Mouse (Mus musculus): ENCODE data around the gene Cox5a. TPM values are rescaled to one million over a fixed set of nuclear protein-coding genes. Genes with fewer than 3 reads are reported as not detected.

Cox5a gene
- polyA plus RNA-seq, 1 experiment from 2014 or later, result 730 TPM

- Histone ChIP-seq H3K9me3 (ENCODE audit: control insufficient read depth, low read length) (no peaks in the 10 kb centered on the region), H3K36me3 (ENCODE audit: control insufficient read depth, insufficient read depth, low read length) (peaks cover 13% of the 10 kb centered on the region), H3K4me3 (ENCODE audit: low read depth, low read length) (no peak overlapping the region), H3K27ac (ENCODE audit: low read depth, low read length) (no peak overlapping the region), H3K4me1 (ENCODE audit: control insufficient read depth, insufficient read depth, low read length) (peaks cover 3% of the 10 kb centered on the region; the same call in 1 of the 2 replicates), H3K4me2 (no peak overlapping the region), H3K27me3 (ENCODE audit: control insufficient read depth, insufficient read depth, low read length) (no peaks in the 10 kb centered on the region), H3K9ac (ENCODE audit: low read length) (no peak overlapping the region)
- no peak for ATAC-seq (ENCODE audit: low FRiP score)
- DNase-seq (ENCODE audit: low spot score, missing footprints), result no peak
- 68% methylated on average over 11 of the region's 11 CpGs for WGBS
Measured at GRCm38 (mm10) chr9:57553119-57553518, 32.0 kb downstream of the Cox5a start.

DNA sequence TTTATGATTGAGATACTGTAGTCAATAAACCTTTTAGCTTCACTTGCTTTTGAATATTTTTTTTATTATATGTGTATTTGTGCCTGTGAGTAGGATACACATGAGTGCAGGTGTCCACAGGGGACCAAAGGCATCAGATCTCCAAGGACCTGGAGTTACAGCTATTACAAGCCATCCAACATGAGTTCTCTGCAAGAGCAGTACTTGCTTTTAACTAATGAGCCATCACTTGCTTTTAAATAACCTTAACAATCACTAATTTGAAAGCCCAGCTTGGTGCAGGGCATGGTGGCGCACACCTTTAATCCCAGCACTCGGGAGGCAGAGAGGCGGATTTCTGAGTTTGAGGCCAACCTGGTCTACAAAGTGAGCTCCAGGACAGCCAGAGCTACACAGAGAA is 33.7 kb downstream of the Cox5a start:
- Histone ChIP-seq H3K9me3 (ENCODE audit: control insufficient read depth, low read length) (no peaks in the 10 kb centered on the region), H3K4me2 (no peak overlapping the region), H3K36me3 (ENCODE audit: control insufficient read depth, insufficient read depth, low read length) (peaks cover 5% of the 10 kb centered on the region)

GRCm38 (mm10) chr9:57557215-57557614 is 36.1 kb downstream of the Cox5a start:
- WGBS, result 68% methylated on average over 3 of the region's 3 CpGs
- Histone ChIP-seq H3K4me3 (ENCODE audit: low read depth, low read length) (no peak overlapping the region), H3K4me2 (no peak overlapping the region), H3K36me3 (ENCODE audit: control insufficient read depth, insufficient read depth, low read length) (no peaks in the 10 kb centered on the region), H3K9me3 (ENCODE audit: control insufficient read depth, low read length) (no peaks in the 10 kb centered on the region), H3K27me3 (ENCODE audit: control insufficient read depth, insufficient read depth, low read length) (no peaks in the 10 kb centered on the region), H3K9ac (ENCODE audit: low read length) (no peak overlapping the region), H3K4me1 (ENCODE audit: control insufficient read depth, insufficient read depth, low read length) (peaks cover 8% of the 10 kb centered on the region), H3K27ac (ENCODE audit: low read depth, low read length) (no peak overlapping the region)
- ATAC-seq (ENCODE audit: low FRiP score), result no peak
- no peak for DNase-seq (ENCODE audit: low spot score, missing footprints)

More for the DNA sequence above, 33.7 kb downstream of the Cox5a start:
- DNase-seq (ENCODE audit: low spot score, missing footprints), result no peak
- no peak overlapping the region for H3K27ac ChIP-seq (ENCODE audit: low read depth, low read length)
- H3K4me1 ChIP-seq (ENCODE audit: control insufficient read depth, insufficient read depth, low read length), result peaks cover 3% of the 10 kb centered on the region; the same call in 1 of the 2 replicates
- H3K9ac ChIP-seq (ENCODE audit: low read length), result no peak overlapping the region
- 44% methylated on average over 3 of the region's 3 CpGs for whole genome bisulfite sequencing
- ATAC-seq (ENCODE audit: low FRiP score), result no peak
- H3K27me3 ChIP-seq (ENCODE audit: control insufficient read depth, insufficient read depth, low read length), result no peaks in the 10 kb centered on the region
- no peak overlapping the region for H3K4me3 ChIP-seq (ENCODE audit: low read depth, low read length)

GRCm38 (mm10) chr9:57558625-57559024 is 37.6 kb downstream of the Cox5a start:
- no peaks in the 10 kb centered on the region for H3K27me3 ChIP-seq (ENCODE audit: control insufficient read depth, insufficient read depth, low read length)
- H3K27ac ChIP-seq (ENCODE audit: low read depth, low read length), result no peak overlapping the region
- no peak overlapping the region for H3K4me3 ChIP-seq (ENCODE audit: low read depth, low read length)
- 81% methylated on average over 4 of the region's 4 CpGs for WGBS
- H3K4me1 ChIP-seq (ENCODE audit: control insufficient read depth, insufficient read depth, low read length), result peaks cover 8% of the 10 kb centered on the region
- ATAC-seq (ENCODE audit: low FRiP score) (no peak), DNase-seq (ENCODE audit: low spot score, missing footprints) (no peak)
- H3K4me2 ChIP-seq, result no peak overlapping the region
- H3K9me3 ChIP-seq (ENCODE audit: control insufficient read depth, low read length), result no peaks in the 10 kb centered on the region
- H3K36me3 ChIP-seq (ENCODE audit: control insufficient read depth, insufficient read depth, low read length), result no peaks in the 10 kb centered on the region
- no peak overlapping the region for H3K9ac ChIP-seq (ENCODE audit: low read length)

DNA sequence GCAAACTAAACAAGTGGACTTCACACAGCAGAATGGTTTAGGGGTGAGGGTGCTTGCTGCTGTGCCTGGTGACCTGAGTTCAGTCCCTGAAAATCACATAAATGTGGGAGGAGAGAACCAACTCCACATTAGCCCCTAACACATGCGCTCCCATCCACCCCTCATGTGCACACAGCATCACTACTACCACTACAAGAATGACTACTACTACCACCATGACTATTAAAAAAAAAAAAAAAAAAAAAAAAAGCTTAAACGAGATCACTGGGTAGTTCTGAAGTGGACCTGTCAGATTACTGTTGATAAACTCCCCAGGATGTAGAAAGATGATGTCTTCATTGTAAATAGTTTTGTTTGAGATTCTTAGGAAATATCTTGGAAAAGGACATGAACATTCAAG is 38.5 kb downstream of the Cox5a start:
- H3K9ac ChIP-seq (ENCODE audit: low read length), result no peak overlapping the region
- H3K4me2 ChIP-seq, result no peak overlapping the region
- no peaks in the 10 kb centered on the region for H3K36me3 ChIP-seq (ENCODE audit: control insufficient read depth, insufficient read depth, low read length)
- no peak for ATAC-seq (ENCODE audit: low FRiP score)
- H3K4me3 ChIP-seq (ENCODE audit: low read depth, low read length), result no peak overlapping the region
- H3K4me1 ChIP-seq (ENCODE audit: control insufficient read depth, insufficient read depth, low read length), result peaks cover 8% of the 10 kb centered on the region
- no peaks in the 10 kb centered on the region for H3K9me3 ChIP-seq (ENCODE audit: control insufficient read depth, low read length)
- H3K27me3 ChIP-seq (ENCODE audit: control insufficient read depth, insufficient read depth, low read length), result no peaks in the 10 kb centered on the region
- DNase-seq (ENCODE audit: low spot score, missing footprints), result no peak
- WGBS, result 79% methylated on average over 2 of the region's 2 CpGs
- H3K27ac ChIP-seq (ENCODE audit: low read depth, low read length), result no peak overlapping the region

DNA sequence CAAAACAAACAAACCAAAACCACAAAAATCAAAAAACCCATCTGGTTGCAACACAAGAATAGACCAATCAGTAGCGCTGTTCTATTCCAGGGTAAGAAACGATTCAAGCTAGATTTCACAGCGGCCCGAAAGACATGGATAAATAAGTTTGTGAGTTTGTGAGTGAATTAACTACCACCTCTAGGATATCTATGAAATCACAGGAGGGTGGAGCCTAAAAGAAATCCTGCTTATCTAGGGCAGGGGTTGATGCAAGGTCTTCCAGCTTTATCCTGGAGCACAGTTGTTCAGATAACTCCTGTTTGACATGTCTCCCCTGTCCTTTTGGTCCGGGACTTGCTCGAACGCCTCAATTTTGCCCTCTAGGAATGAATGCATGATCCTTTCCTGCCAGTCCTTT is 39.2 kb downstream of the Cox5a start:
- no peak for DNase-seq (ENCODE audit: low spot score, missing footprints)
- Histone ChIP-seq H3K9me3 (ENCODE audit: control insufficient read depth, low read length) (no peaks in the 10 kb centered on the region), H3K27me3 (ENCODE audit: control insufficient read depth, insufficient read depth, low read length) (no peaks in the 10 kb centered on the region), H3K4me1 (ENCODE audit: control insufficient read depth, insufficient read depth, low read length) (peaks cover 8% of the 10 kb centered on the region), H3K9ac (ENCODE audit: low read length) (peak overlapping the region; percentile 79), H3K4me3 (ENCODE audit: low read depth, low read length) (peak overlapping the region; percentile 74), H3K27ac (ENCODE audit: low read depth, low read length) (peak overlapping the region; percentile 42; the same call in 1 of the 2 replicates), H3K36me3 (ENCODE audit: control insufficient read depth, insufficient read depth, low read length) (no peaks in the 10 kb centered on the region), H3K4me2 (peak overlapping the region; percentile 81)
- 30% methylated on average over 7 of the region's 7 CpGs for WGBS
- ATAC-seq (ENCODE audit: low FRiP score), result no peak

GRCm38 (mm10) chr9:57560861-57561710 is 40.0 kb downstream of the Cox5a start, which contains the start of gene Scamp2:
Gene Scamp2, plus strand, starts transcription at chr9:57560943.
- Histone ChIP-seq H3K4me3 (ENCODE audit: low read depth, low read length) (peak within 1 kb of the TSS; percentile 74), H3K36me3 (ENCODE audit: control insufficient read depth, insufficient read depth, low read length) (no peaks in the 10 kb centered on the region), H3K9ac (ENCODE audit: low read length) (peak within 1 kb of the TSS; percentile 79), H3K27ac (ENCODE audit: low read depth, low read length) (peak within 1 kb of the TSS; percentile 42; the same call in 1 of the 2 replicates), H3K4me1 (ENCODE audit: control insufficient read depth, insufficient read depth, low read length) (peaks cover 8% of the 10 kb centered on the region), H3K27me3 (ENCODE audit: control insufficient read depth, insufficient read depth, low read length) (no peaks in the 10 kb centered on the region), H3K4me2 (peak within 1 kb of the TSS; percentile 81), H3K9me3 (ENCODE audit: control insufficient read depth, low read length) (no peaks in the 10 kb centered on the region)
- peak; percentile 100 for ATAC-seq (ENCODE audit: low FRiP score)
- peak; percentile 99 for DNase-seq (ENCODE audit: low spot score, missing footprints)
- WGBS, result 1% methylated on average over 37 of the region's 37 CpGs

DNA sequence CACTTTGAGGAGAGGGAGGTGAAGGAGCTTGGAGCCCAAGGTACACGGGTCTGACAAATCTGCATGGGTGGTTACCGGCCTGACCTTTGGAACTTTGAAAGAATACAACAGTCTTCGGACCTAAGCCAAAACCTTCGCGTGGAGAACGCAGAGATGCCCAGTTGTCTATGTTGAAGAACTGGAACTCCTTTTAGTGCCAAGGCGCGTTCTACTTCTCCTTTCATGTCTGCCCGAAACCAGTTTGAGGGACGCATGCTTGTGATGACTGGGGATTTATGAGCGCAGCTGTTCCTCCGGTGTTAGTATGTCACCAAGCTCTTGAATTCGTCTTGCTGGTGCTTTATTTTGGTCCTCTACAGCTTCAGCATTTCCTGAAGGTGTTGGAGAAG is 40.6 kb downstream of the Cox5a start:
- Histone ChIP-seq H3K4me2 (peak overlapping the region; percentile 81), H3K4me1 (ENCODE audit: control insufficient read depth, insufficient read depth, low read length) (peaks cover 8% of the 10 kb centered on the region), H3K9ac (ENCODE audit: low read length) (peak overlapping the region; percentile 79; the same call in 1 of the 2 replicates), H3K9me3 (ENCODE audit: control insufficient read depth, low read length) (no peaks in the 10 kb centered on the region), H3K36me3 (ENCODE audit: control insufficient read depth, insufficient read depth, low read length) (no peaks in the 10 kb centered on the region), H3K27ac (ENCODE audit: low read depth, low read length) (no peak overlapping the region), H3K27me3 (ENCODE audit: control insufficient read depth, insufficient read depth, low read length) (no peaks in the 10 kb centered on the region), H3K4me3 (ENCODE audit: low read depth, low read length) (peak overlapping the region; percentile 74)
- DNase-seq (ENCODE audit: low spot score, missing footprints) (no peak), ATAC-seq (ENCODE audit: low FRiP score) (no peak)
- WGBS, result 85% methylated on average over 13 of the region's 13 CpGs

- H3K4me2 ChIP-seq, result no peak overlapping the region
Measured at GRCm38 (mm10) chr9:57562896-57563372, 41.9 kb downstream of the Cox5a start.

More at GRCm38 (mm10) chr9:57562896-57563372, 41.9 kb downstream of the Cox5a start:
- 82% methylated on average over 4 of the region's 4 CpGs for WGBS
- no peak for ATAC-seq (ENCODE audit: low FRiP score)
- Histone ChIP-seq H3K4me1 (ENCODE audit: control insufficient read depth, insufficient read depth, low read length) (peaks cover 8% of the 10 kb centered on the region), H3K27me3 (ENCODE audit: control insufficient read depth, insufficient read depth, low read length) (no peaks in the 10 kb centered on the region), H3K4me3 (ENCODE audit: low read depth, low read length) (no peak overlapping the region), H3K9me3 (ENCODE audit: control insufficient read depth, low read length) (no peaks in the 10 kb centered on the region), H3K36me3 (ENCODE audit: control insufficient read depth, insufficient read depth, low read length) (no peaks in the 10 kb centered on the region), H3K27ac (ENCODE audit: low read depth, low read length) (no peak overlapping the region), H3K9ac (ENCODE audit: low read length) (no peak overlapping the region)
- DNase-seq (ENCODE audit: low spot score, missing footprints), result no peak
